Mouse (Mus musculus): Measurements from ENCODE around the gene Sdcbp2.

The Sdcbp2 gene

DNA sequence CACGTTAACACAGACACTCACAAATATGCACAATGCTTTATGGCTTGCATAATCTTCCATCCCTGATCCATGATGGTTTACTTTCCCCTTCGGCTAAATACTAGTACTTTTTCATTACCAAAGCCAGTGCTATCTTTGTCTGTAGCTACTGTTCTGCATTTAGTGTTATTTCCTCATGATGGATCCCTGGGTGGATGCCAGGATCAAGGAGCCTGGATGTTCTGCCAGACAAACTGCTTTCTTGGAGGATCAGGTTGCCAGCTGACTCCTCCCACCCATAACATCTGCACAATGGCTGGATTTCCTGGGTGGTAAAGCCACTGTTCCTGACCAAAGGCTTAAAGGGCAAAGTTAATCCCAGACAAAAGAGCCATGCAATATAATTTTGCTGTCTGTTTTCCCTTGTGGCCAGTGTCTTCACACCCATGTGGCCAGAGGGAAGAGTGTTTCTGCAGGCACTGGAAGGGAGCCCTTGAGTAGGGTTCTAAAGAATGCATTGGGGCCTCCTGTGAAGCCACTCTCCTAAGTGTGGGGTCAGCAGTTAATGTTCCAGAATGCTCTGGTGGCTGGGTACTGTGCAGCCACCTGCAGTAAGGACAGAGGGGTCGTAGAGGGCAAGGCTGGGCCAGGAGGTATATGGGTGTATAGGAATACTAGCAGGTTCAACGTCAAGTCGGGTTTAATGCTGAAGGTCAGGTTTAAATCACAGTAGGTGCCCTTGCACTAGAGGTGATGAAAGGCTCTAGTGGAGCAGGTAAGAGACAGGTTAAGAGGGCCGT lies 44.3 kb downstream of the Sdcbp2 start:
- in situ Hi-C loops (cut with MboI; ENCODE audit: unreplicated experiment in 2 of 2): no loop called here

- in situ Hi-C loops (cut with MboI; ENCODE audit: unreplicated experiment in 2 of 2): no loop called here
Observed at GRCm38 (mm10) chr2:151623776-151624175, 51.4 kb downstream of the Sdcbp2 start.

DNA sequence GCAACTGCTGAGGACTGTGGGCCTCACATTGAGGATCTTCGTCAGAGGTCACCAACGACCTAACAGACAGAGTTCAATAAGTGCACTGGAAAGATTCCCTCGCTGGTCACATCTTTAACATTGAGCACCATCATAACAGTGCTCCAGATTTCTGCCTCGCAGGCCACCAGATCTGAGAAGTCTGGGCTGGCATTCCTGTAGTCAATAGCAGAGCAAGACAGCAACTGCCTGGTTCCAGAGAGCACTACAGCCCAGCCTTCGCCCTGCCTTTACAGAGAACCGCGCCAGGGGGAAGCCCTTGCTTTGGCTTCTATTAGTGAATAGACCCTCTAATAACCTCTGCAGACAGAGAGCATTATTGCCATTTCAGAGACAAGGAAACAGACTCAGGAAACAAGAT lies 53.9 kb downstream of the Sdcbp2 start:
- in situ Hi-C loops (cut with MboI; ENCODE audit: unreplicated experiment in 2 of 2): no loop called here

DNA sequence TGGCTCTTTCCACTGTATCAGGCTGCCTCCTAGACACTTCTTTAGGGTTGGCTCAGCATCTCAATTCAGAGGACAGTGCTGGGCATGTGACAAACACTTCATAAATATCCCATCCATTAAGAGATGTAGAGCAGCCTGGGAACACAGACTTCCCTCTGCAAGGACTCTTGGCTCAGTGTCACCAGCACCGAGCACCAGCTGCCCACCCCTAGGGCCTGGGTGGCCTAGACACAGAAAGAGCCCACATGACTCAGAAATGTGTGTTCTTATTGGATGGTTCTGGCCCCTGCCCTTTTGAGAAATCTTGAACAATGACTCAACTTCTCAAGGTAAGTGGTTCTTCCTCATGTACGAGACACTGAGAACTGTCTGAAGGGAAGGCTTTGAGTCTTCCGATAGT lies 55.6 kb downstream of the Sdcbp2 start:
- in situ Hi-C loops (cut with MboI; ENCODE audit: unreplicated experiment in 2 of 2): no loop called here

GRCm38 (mm10) chr2:151629310-151629709 lies 56.9 kb downstream of the Sdcbp2 start:
- in situ Hi-C loops (cut with MboI; ENCODE audit: unreplicated experiment in 2 of 2): no loop called here

DNA sequence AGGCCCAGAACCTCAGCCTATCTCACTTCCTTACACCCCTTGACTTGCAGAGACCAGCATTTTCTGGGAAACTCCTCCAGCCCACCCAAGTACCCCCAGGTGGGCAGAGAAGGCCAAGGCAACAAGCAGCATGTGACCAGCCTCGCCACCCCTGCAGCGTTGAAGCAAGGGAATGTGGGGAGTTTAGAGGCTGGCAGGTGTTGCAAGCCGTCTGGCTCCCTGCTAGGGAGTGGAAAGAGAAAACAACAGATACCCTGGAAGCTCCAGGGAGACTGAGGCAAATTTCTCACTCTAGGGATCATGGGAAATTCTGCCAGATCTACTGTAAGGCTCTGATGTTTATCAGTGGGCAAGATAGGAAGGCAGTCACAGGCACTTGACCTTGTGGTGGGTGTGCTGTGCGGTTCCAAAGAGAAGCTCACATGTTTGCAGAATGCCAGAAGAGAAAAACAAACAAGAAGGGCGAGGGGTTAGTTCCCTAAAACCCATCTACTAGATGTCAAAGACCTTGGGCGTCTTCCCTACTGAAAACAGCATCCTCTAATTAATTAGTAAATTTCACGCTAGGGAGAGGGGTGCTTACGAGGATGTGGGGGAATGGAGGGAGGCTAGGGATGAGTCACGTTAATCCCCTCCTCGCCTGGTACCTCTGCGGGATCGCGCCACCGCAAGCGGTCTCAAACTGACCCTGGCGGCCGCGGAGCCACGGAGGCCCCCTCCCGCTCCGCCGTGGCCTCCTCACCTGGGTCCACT lies 59.2 kb downstream of the Sdcbp2 start:
- in situ Hi-C loops (cut with MboI; ENCODE audit: unreplicated experiment in 2 of 2): no loop called here

GRCm38 (mm10) chr2:151632159-151632814 lies 59.9 kb downstream of the Sdcbp2 start, which contains the start of gene Snph:
TSS of gene Snph (minus strand) at chr2:151632593.
- in situ Hi-C loops (cut with MboI; ENCODE audit: unreplicated experiment in 2 of 2): no loop called here

- in situ Hi-C loops (cut with MboI; ENCODE audit: unreplicated experiment in 2 of 2): no loop called here
Observed at GRCm38 (mm10) chr2:151632982-151633381, 60.6 kb downstream of the Sdcbp2 start.

- in situ Hi-C loops (cut with MboI; ENCODE audit: unreplicated experiment in 2 of 2): no loop called here
Observed at GRCm38 (mm10) chr2:151634903-151635302, 62.5 kb downstream of the Sdcbp2 start.

DNA sequence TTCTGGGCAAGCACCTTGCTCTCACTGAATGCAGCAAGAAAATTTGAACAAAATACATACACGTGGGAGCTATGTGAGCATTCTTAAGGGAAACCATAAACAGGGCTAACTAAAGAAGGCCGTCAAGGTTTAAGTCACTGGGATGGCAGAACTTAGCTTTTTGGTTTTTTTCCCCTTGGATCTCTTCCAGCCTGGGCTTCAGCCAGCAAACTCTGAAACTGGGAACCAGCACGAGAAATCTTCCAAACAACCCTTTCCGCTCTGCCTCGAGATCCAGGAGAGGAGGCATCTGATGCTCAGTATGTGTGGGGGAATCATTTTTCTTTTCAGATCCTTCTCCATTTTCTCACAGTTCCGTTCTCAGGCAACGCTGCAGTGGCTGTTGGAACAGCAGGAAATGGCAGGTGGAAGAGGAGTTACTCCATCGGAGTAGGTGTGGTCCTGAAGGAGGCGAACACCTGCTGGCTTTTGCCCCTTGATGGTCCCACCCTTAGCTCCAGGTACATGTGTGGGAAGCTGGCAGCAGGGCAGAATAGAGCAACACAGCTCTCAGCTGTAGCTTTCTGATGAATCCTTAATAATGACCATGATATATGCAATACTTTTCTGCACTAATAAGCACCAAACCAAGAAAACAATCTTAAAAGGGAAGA lies 63.1 kb downstream of the Sdcbp2 start:
- in situ Hi-C loops (cut with MboI; ENCODE audit: unreplicated experiment in 2 of 2): no loop called here

DNA sequence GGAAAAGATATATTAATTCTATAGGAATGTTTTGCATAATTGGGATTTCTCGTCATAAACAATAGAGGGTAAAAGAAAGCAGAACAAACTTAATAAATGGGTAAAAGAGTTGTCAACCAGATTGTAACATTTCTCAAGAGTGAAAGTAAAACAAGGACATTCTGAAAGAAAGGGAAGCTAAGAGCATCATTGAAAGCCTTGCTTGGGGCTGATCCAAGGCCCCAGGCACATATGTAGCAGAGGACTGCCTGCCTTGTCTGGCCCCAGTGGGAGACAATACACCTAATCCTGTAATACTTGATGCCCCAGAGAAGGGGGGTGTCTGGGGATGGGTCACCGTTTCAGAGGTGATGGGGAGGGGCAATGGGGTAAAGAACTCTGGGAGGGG lies 63.6 kb downstream of the Sdcbp2 start:
- in situ Hi-C loops (cut with MboI; ENCODE audit: unreplicated experiment in 2 of 2): no loop called here

Data from v-Abl transformed pro-B cells (cell line).